Mouse (Mus musculus) mature B cell (primary cell): Measurements from ENCODE around the gene Gm10058.
"Not testable (repeated sequence)": the region's sequence is repeated elsewhere in the genome, so short reads cannot be mapped to it uniquely, and the experiment has no call there.

Experiments
- in situ Hi-C: fragments of 300-500 bp; cut with MboI; formaldehyde crosslinking; loops from 2 replicates; pipeline ENCODE4 v1.14.3; 2019

Gm10058 gene

DNA sequence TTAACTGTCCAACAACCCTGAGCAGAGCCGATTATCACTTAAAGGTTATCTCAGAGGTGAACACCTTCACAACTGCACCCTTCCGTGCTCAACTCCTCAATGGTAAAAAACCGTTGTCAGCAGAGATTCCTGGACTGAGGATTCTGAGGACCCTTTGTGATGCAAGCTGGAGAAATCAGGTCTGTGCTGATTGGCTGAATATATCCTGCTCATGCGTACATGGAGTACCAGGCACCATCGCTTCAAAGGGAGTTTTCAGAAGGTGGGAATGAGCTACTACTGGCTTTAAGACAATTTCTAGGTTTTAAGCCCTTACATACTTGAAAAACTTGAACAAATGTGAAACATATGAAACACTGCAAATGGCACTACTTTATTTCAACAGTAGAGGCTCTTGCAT, at the start of gene Gm10058:
TSS of gene Gm10058 (minus strand) at position 101 of the 400 bp plus-strand sequence.
- in situ Hi-C loops: not testable (repeated sequence)
